Mouse (Mus musculus) kidney, adult 2 months (tissue): ENCODE results near the gene Galnt6. TPM values are rescaled to one million over a fixed set of nuclear protein-coding genes. Genes with fewer than 3 reads are reported as not detected.
A peak's percentile ranks its signal among the peaks of the same experiment; 100 is the strongest.

Experiments
- DNase-seq: peaks from one replicate; pipeline ENCODE4 v3.0.0; 2021
- H3K27ac ChIP-seq: fragments of 200-500 bp; 2 replicates; pipeline ENCODE4 v1.5.1; 2012; ENCODE audit warnings: low read depth, low read length, control low read depth, inconsistent platforms; ENCODE audit not compliant: insufficient read depth
- H3K27me3 ChIP-seq: fragments of 200-500 bp; replicated peaks from 2 replicates; pipeline ENCODE4 v1.6.1; 2012; ENCODE audit warnings: mild to moderate bottlenecking, moderate library complexity, low read length, inconsistent platforms; ENCODE audit not compliant: control insufficient read depth, insufficient read depth
- H3K36me3 ChIP-seq: fragments of 200-500 bp; 2 replicates; pipeline ENCODE4 v1.6.1; 2012; ENCODE audit warnings: mild to moderate bottlenecking, moderate library complexity, low read length, inconsistent platforms; ENCODE audit not compliant: control insufficient read depth, insufficient read depth
- H3K4me1 ChIP-seq: fragments of 200-500 bp; 2 replicates; pipeline ENCODE4 v1.6.1; 2011; ENCODE audit warnings: low read length; ENCODE audit not compliant: control insufficient read depth, insufficient read depth
- H3K4me3 ChIP-seq: fragments of 200-500 bp; 2 replicates; pipeline ENCODE4 v1.5.1; 2011; ENCODE audit warnings: mild to moderate bottlenecking, low read depth, low read length, control low read depth; ENCODE audit not compliant: insufficient read depth
- CTCF ChIP-seq: fragments of 200-500 bp; conservative IDR thresholded peaks from 2 replicates; pipeline ENCODE4 v1.5.1; 2011; ENCODE audit warnings: low read depth, mild to moderate bottlenecking, control low read depth, low read length, moderate library complexity, mixed read lengths; ENCODE audit not compliant: insufficient read depth, insufficient read length
- POLR2A ChIP-seq: fragments of 200-500 bp; IDR thresholded peaks from one replicate; pipeline ENCODE4 v1.6.1; 2011; ENCODE audit warnings: low read depth, low read length, control low read depth
- WGBS: fragments of 180-500 bp; shearing (Covaris S2); methylation state at CpG from one replicate; pipeline ENCODE4 v1.1.7; 2018; 5-methylcytosine and 5-hydroxymethylcytosine counted together
- polyA plus RNA-seq: library from polyadenylated mRNA; depleted of rRNA; stranded (reverse); fragments of >200 nt; gene quantifications from 2 replicates; pipeline ENCODE4 v1.2.3, GENCODE M21; 2012

Galnt6 gene
- polyA plus RNA-seq, 1 experiment: 1.2 TPM

DNA sequence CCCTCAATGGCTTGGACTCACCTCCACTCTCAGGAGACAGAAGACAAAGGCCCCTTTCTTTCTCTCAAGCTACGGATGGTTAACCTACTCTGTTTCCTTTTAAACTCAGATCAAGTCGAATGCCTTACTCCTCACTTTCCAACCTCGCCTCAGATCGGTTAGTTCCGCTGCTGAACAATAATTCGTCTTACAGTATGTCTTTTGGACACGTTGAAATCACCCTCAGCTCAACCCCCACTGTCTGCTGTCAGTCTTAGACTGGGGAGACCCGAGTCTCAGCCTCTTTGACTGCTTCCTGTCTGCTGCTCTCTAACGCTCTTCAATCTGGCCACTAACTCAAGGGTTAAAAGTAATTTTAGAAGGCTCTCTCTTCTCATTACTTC lies 31.9 kb upstream of the Galnt6 start:
- no peak for DNase-seq
- Histone ChIP-seq H3K36me3 (no peaks in the 10 kb centered on the region), H3K4me1 (no peaks in the 10 kb centered on the region; the same call in 1 of the 2 replicates), H3K27me3 (no peaks in the 10 kb centered on the region), H3K4me3 (no peak overlapping the region), H3K27ac (peak overlapping the region; percentile 7)
- 13% methylated on average over 9 of the region's 9 CpGs for WGBS
- TF ChIP-seq POLR2A: no peak
- TF ChIP-seq CTCF: no peak

DNA sequence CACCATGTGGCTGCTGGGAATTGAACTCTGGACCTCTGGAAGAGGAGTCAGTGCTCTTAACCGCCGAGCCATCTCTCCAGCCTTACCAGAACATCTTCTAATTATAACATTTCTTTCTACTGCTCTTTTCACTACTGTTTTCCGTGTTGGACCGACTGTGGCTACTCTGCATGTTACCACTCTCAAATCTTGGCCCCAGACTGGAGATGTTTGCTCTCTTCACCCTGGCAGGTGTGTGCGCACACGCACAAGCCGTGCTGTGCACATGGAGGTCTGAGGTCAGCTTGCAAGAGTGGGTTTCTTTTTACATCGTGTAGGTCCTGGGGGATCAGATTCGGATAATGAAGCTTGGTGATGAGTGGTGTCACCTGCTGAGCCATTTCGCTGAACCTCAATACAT lies 30.1 kb upstream of the Galnt6 start:
- 84% methylated on average over 10 of the region's 10 CpGs for WGBS
- Histone ChIP-seq H3K4me3 (no peak overlapping the region), H3K4me1 (peaks cover 2% of the 10 kb centered on the region; the same call in 1 of the 2 replicates), H3K36me3 (no peaks in the 10 kb centered on the region), H3K27me3 (no peaks in the 10 kb centered on the region), H3K27ac (no peak overlapping the region)
- DNase-seq: no peak
- no peak for TF ChIP-seq POLR2A
- no peak for TF ChIP-seq CTCF

DNA sequence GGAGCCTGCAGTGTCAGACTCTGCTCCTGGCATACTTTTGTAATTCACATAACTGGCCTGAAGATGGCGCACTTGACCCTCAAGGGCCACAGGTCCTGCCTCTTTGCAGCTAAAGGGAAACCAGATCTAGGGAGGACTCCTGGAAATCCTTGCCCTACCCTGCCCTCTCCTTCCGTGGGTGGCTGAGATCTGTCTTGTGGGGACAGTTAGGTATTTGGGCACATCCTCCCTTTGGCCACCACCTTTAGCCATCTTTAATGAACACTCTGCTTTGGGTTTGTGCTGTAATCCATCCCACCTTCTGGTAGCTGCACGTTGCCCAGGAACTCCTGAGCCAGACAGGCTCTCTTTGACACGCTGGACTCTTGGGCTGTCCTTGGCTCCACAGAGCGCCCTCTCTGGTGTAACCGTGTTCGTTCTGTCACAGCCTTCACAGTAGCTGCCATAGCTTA lies 28.4 kb upstream of the Galnt6 start:
- TF ChIP-seq CTCF (peak; percentile 85), POLR2A (no peak)
- H3K4me1 ChIP-seq: peaks cover 2% of the 10 kb centered on the region; the same call in 1 of the 2 replicates
- no peak overlapping the region for H3K4me3 ChIP-seq
- no peaks in the 10 kb centered on the region for H3K27me3 ChIP-seq
- 2% methylated on average over 7 of the region's 7 CpGs for WGBS
- H3K36me3 ChIP-seq: no peaks in the 10 kb centered on the region
- DNase-seq: peak; percentile 78
- H3K27ac ChIP-seq: no peak overlapping the region

DNA sequence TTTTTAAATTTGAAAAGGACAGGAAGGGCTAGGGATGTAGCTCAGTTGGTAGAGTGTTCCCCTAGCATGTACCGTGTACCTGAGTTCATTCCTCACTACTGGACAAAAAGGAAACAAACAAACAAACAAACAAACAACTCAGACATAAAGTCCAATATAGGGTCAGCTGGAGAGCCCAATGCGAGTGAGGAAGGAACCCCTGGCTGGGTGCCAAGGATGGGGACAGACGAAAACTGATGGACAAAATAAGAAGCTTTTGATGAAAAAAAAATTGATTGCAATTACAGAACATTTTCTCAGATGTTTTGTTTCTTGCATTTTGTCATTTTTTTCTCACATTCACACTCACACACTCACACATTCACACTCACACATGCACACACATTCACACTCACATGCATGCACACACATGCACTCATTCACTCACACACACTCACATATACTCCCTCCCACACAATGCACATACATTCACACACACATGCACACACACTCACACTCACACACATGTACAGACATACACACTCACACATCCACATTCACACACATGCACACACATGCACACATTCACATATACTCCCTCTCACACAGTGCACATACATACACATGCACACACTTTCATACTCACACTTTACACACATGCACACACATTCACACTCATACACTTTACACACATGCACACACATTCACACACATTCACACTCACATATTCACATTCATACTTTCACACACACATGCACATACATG lies 26.9 kb upstream of the Galnt6 start:
- DNase-seq: no peak
- Histone ChIP-seq H3K27ac (no peak overlapping the region), H3K4me3 (no peak overlapping the region), H3K27me3 (no peaks in the 10 kb centered on the region), H3K36me3 (no peaks in the 10 kb centered on the region), H3K4me1 (peaks cover 2% of the 10 kb centered on the region; the same call in 1 of the 2 replicates)
- TF ChIP-seq CTCF (no peak), POLR2A (no peak)
- 37% methylated on average over 3 of the region's 3 CpGs for WGBS

DNA sequence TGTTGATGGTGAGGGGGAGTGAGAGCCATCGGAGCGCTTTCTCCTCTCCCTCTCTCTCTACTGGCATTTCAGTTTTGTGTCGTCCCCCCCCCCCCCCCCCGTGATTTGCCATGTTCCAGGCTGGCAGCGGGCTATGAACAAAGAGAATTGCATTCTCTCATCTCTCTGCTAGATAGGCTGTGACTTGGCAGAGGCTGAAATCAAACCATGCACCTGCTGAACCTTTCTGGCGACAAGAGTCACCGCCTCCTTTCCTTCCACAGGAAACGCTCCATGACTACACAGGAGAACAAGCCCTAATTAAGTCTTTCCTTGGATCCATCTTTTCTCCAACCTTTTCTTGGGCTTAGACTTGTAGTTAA lies 26.3 kb upstream of the Galnt6 start:
- DNase-seq: no peak
- TF ChIP-seq POLR2A: no peak
- TF ChIP-seq CTCF: no peak
- Histone ChIP-seq H3K4me3 (no peak overlapping the region), H3K4me1 (peaks cover 2% of the 10 kb centered on the region; the same call in 1 of the 2 replicates), H3K36me3 (no peaks in the 10 kb centered on the region), H3K27ac (no peak overlapping the region), H3K27me3 (no peaks in the 10 kb centered on the region)
- 17% methylated on average over 7 of the region's 8 CpGs for WGBS

DNA sequence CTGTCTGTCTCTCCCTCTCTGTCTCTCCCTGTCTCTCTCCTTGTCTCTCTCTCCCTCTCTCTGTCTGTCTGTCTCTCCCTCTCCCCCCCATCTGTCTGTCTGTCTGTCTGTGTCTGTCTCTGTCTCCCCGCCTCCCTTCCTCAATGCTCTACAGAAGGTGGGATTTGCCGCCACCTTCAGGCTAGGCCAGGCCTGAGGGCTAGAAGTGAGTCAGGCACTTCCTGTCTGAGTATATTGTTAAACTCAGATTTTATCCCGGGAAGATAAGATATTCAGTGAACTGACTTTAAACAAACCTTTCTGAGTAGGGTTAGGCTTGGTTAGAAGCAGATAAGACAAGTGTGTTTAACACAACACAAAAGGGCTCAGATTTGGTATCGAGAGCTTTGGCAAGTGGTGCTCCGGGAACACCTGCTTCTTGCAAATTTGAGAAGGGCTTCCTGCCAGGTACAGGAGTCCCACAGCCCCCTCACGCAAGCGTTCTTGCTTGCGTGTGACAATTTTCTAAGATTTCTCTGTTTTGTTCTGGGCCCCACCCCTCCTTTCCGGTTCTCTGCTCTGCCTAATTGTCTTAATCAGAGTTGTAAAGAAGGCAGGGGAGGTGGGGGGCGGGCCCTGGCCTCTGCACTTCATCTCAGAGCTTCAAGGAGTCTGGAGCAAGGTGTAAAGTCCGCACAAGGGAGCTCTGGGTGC lies 25.8 kb upstream of the Galnt6 start:
- H3K27me3 ChIP-seq: no peaks in the 10 kb centered on the region
- peak; percentile 77 for DNase-seq
- peaks cover 2% of the 10 kb centered on the region; the same call in 1 of the 2 replicates for H3K4me1 ChIP-seq
- 9% methylated on average over 11 of the region's 11 CpGs for WGBS
- TF ChIP-seq CTCF (peak; percentile 58), POLR2A (no peak)
- no peak overlapping the region for H3K4me3 ChIP-seq
- H3K27ac ChIP-seq: no peak overlapping the region
- no peaks in the 10 kb centered on the region for H3K36me3 ChIP-seq

DNA sequence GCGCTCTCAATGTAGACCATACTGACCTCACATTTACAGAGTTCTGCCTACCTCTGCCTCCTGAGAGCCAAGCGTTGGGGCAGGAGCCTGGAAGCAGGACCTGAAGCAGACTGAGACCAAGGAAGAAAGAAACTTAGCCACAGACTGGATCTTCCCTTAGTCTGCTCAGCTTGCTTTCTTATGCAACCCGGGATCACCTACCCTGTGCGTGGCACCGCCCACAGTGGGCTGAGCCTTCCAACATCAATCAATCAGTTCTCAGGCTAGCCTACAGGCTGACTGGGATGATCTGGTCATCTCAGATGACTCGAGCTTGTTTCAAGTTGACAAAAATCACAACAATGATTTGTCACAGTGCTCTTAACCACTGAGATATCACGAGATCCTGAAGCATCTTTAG lies 24.9 kb upstream of the Galnt6 start:
- Histone ChIP-seq H3K27ac (no peak overlapping the region), H3K36me3 (no peaks in the 10 kb centered on the region), H3K4me1 (peaks cover 2% of the 10 kb centered on the region; the same call in 1 of the 2 replicates), H3K27me3 (no peaks in the 10 kb centered on the region), H3K4me3 (no peak overlapping the region)
- TF ChIP-seq CTCF: no peak
- no peak for TF ChIP-seq POLR2A
- 58% methylated on average over 7 of the region's 7 CpGs for WGBS
- no peak for DNase-seq
